Mouse (Mus musculus): ENCODE measurements around the gene Tex2.
A peak's percentile ranks its signal among the peaks of the same experiment; 100 is the strongest.
"Not testable (repeated sequence)": the region's sequence is repeated elsewhere in the genome, so short reads cannot be mapped to it uniquely, and the experiment has no call there.

Tex2 gene

DNA sequence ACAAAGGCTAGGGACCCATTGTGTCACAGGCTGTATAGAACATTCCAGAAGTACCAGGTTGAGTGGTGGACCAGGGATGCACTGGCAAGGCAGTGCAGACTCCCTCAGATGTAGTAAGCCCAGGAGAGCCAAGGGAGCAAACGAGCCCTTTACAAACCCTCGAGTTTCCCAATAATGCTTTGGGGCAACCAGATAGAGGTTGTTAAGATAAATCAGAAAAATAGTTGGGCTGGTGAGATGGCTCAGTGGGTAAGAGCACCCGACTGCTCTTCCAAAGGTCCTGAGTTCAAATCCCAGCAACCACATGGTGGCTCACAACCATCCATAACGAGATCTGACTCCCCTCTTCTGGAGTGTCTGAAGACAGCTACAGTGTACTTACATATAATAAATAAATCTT, 5.5 kb upstream of the Tex2 start:
- not testable (repeated sequence) for DNase-seq (ENCODE audit: low read depth, low spot score)

DNA sequence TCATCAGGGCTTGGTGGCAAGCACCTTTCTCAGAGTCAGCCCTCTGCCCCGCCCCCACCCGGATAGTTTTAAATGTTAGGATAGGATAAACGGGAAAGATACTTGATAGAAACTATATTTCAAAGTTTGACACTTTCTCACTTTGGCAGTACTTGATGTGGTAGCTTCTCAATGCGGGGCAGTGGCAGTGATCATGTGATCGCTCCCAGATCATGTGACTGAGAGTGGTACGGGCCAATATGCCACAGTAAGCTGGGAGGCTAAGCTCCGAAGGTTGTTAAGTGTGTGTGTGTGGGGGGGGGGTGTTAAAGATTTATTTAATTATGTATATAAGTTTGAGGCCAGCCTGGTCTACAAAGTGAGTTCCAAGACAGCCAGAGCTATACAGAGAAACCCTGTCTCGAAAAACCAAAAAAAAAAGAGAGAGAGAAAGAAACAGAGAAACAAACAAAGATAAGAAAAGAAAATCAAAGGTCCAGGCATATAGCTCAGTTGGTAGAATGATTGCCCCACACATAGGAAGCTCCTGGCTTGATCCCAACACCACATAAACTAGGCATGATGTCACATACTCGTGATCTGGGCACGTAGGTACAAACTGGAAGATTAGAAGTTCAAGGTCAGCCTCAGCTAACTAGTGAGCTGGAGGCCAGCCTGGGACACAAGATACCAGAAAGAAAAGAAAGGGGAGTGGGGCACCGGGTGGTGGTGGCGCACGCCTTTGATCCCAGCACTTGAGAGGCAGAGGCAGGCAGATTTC, 4.8 kb upstream of the Tex2 start:
- no peak for DNase-seq (ENCODE audit: low read depth, low spot score)

DNA sequence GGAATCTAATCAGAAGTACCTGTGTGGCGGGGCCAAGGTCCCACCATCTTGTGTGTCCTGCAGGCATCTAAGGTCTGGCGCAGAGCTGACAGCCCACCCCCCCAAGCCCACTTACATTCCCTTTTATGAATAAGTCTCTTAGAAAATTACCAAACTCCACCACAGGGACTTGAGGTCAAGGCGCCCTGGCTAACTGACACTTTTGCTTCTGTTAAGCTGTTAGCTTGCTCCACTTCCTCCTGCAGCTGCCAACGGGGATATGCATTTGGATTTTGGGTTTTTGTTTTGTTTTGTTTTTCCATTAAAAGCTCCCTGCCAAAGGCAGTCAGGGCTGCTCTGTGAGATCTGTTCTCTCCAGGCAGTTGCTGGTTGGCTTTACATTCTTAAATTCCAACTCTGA, 2.3 kb upstream of the Tex2 start:
- no peak for DNase-seq (ENCODE audit: low read depth, low spot score)

DNA sequence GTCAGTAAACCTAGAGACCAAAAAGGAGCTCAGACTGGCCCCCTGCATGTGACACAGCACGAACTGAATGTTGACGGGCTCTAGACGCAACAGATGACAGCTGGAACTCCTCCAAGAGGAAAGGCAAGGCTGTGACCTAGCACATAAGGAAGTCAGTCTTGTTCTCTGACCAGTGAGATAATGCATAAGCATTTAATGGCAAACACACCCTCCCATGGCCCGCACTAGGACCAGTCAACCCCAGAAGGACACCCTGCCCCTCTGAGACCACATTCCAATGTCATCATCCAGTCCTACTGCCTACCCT, 1.1 kb upstream of the Tex2 start:
- DNase-seq (ENCODE audit: low read depth, low spot score), result no peak

GRCm38 (mm10) chr11:106613638-106614338, 565 bp upstream of the Tex2 start:
- peak; percentile 75 for DNase-seq (ENCODE audit: low read depth, low spot score)

DNA sequence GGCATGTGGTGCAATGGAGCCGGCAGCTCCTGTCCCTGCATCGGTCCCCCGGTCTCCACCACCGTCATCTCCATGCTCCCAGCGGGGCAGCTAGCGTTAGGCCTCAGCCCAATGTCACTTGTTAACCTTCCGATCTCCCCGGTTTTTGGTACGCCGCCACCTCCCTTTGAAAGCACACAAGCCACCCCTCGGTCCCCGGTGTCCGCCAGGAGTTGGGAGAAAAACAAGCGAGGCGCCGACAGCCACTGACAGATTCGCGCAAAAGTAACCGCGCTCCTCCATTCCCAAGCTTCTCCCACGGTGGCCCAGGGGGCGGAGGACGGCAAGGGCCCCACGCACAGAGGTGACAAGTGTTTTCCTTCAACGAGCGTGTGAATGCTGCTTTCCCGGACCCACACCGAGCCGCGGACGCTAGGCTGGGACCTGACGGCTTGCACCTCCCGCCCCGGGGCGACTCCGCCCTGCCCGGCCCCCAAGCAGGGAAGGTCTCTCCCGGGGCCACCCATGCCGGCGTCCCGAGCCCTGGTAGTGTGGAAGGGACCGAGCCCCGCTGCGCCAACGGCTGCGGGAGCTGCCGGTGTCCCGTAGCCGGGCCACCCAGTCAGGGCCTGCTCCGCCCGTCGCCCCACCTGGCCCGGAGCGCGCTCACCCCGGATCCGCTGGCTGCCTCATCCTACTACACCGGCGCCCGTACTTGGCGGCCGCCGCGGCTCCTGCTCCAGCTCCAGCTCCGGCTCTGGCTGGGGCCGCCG, 838 bp downstream of the Tex2 start:
- peak; percentile 60 for DNase-seq (ENCODE audit: low read depth, low spot score)

- peak; percentile 70 for DNase-seq (ENCODE audit: low read depth, low spot score)
Observed at GRCm38 (mm10) chr11:106609731-106610130, 3.5 kb downstream of the Tex2 start.

DNA sequence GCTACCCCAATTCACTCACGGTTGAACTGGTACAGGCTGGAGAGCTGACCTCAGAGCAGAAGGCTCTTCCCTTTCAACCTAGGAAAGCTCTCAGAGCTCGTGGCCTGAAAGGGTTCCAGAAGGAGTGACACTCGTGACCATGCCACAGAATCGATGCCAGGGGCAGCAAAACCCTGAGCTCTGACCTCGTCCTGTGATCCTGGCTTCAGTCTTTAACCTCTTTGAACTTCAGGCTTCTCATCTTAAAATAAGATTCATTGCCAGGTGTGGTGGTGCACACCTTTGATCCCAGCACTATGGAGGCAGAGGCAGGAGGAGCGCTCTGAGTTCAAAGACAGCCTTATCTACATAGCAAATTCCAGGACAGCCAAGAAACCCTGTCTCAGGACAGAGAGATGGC, 5.9 kb downstream of the Tex2 start:
- no peak for DNase-seq (ENCODE audit: low read depth, low spot score)

GRCm38 (mm10) chr11:106606042-106606441, 7.2 kb downstream of the Tex2 start:
- no peak for DNase-seq (ENCODE audit: low read depth, low spot score)

GRCm38 (mm10) chr11:106603230-106603629, 10.0 kb downstream of the Tex2 start:
- DNase-seq (ENCODE audit: low read depth, low spot score), result no peak

DNA sequence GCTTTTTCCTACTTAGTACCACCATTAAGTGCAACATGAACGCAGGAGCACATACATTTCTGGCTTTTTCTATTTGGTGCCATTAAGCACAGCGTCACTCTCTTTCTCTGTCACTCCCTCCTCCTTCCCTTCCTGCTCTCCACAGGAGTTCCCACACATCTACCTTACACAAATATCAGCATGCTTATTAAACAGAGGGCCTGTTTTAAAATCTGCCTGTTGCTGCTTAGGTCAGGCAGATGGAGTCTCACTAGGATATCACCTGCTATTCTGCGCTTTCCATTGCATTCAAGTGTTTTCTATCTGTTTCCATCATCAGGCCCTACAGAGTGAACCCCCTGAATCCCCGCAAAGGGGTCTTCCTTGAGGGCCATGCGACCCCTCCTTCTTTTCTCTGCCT, 13.1 kb downstream of the Tex2 start:
- DNase-seq (ENCODE audit: low read depth, low spot score), result no peak

DNA sequence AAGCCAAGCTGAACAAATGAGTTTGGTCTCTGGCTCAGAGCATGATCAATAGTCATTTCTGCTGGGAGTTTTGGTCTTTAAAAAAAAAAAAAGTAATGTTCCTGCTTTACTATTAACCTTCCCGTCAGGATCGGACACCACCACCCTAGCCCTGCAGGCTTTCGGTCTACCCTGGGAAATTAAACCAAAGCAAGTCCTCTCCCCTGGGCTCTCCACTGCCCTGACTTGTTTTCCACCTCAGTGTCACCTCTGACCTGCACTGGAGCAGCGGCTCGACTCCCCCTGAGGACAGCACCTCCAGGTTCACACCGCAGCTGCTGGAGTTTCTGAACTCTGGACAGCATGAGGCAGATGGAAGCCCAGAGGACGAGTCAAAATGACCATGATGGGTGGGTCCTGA, 13.9 kb downstream of the Tex2 start:
- no peak for DNase-seq (ENCODE audit: low read depth, low spot score)

DNA sequence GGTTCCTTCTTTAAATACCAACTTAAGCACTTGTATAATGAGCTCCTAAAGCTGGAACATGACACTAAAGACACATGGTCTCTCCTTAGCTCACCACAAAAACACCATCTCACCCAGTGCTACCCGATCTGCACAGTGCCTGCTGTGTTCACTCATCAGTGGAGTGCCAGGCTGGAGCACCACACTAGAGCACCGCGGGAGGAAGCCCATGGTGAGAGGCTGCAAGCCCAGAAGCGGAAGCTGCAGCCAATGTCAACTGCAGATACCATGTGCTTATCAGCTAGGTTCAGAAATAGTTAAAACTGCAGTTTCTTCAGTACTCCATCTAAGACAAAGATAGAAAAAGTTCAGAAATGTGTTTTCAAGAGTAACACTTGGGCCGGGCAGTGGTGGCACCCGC, 14.9 kb downstream of the Tex2 start:
- no peak for DNase-seq (ENCODE audit: low read depth, low spot score)

- no peak for DNase-seq (ENCODE audit: low read depth, low spot score)
Observed at GRCm38 (mm10) chr11:106597737-106598330, 15.4 kb downstream of the Tex2 start.

DNA sequence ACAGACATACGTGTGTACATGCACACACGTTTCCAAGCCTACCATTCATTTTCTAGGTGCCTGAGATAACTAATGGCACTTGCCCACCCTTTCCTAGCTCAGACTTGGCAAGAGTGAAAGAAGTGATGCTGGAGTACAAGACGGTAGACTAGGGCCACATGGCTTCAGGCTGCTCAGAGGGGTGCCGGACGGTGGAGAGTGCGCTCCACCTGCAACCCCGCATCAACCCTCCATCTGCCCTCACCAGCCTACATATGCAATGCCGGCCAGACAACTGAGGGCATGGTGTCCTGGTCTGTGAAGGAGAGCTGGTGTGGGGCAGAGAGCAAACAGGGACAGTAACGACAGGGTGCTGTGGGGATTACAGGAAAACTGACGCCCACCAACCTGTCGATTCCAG, 22.0 kb downstream of the Tex2 start:
- no peak for DNase-seq (ENCODE audit: low read depth, low spot score)

DNA sequence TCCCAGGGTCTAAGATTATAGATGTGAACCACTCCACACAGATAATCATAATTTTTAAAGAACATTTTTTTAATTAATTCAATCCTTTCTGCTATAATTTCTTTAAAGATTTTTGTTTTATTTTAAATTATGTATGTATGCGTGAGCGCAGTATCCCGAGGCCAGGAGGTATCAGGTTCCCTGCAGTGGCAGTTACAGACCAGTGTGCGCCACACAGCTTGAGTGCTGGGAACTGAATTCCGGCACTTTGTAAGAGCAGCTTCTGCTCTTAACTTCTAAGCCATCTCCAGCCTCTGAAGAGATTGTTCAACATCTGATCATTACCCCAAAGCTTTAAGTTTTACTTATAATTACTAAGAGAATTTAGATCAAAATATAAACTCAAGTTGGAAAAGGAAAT, 23.1 kb downstream of the Tex2 start:
- peak; percentile 57 for DNase-seq (ENCODE audit: low read depth, low spot score)

DNA sequence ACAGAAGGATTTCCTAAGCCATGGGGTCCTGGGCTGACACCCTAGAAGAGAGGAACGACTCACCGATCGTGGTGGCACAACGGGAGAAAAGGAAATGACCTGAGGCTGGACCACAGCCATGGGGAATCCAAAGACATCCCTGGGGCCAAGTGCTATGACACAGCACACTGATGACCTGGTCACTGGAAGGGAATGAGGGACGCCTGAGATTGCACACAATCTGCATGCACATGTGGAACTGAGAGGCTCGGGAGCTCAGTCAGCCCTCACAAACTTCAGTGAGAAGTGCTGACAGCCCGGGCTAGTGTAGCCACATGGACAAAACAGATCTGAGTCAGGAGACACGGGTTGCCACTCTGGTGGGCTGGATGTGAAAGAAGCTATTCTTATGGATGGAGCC, 24.4 kb downstream of the Tex2 start:
- no peak for DNase-seq (ENCODE audit: low read depth, low spot score)

DNA sequence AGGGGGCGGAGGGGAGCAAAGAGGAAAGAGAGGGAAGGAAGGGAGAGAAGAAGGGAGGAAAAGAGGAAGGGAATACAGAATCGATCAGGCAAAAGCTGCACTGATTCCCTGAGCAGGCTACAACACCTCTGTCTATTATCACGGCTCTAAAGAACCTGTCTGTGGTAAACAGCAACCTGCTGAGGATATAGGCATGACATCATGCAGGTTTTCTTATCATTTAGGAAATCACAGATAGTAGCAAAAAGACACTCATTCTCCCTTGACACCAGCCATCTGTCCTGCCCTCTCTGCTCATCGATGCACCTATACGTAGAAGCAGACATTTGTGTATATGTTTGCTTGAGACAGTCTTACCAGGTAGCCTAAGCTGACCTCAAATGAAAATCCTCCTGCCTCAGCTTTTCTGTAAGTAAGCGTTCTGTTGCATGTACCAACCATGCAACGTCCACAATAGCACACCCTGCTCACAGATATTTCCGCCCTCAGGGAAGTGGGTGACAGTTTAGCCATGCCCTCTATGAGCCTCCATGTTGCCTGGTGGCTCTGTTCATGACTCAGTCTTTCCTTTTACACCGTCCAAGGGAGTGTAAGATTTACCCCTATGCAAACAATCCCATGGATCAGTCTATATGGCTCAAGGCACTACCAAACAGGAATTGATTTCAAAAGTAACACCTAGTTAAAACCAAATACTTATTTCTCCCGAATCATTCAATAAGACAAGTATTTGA, 25.3 kb downstream of the Tex2 start:
- no peak for DNase-seq (ENCODE audit: low read depth, low spot score)

- DNase-seq (ENCODE audit: low read depth, low spot score), result no peak
Observed at GRCm38 (mm10) chr11:106583801-106584200, 29.4 kb downstream of the Tex2 start.

GRCm38 (mm10) chr11:106581357-106581756, 31.9 kb downstream of the Tex2 start:
- no peak for DNase-seq (ENCODE audit: low read depth, low spot score)

GRCm38 (mm10) chr11:106580468-106580867, 32.8 kb downstream of the Tex2 start:
- DNase-seq (ENCODE audit: low read depth, low spot score), result no peak

DNA sequence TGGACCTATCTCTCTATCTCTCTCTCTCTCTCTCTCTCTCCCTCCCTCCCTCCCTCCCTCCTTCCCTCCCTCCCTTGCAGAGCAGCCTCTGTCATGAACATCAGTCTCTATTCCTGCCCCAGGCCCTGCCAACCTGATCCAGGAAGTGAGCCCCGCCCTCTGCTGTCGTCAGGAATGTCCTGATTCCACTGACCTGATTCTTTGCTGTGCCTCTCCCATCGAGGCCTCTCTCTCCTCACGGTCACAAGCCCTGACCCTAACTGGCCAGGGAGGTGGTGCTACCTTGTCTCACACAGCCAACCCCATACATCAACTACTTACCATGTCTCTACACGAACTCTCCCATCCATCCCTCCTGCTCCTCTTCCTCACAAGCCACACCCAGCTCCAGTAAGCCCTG, 33.3 kb downstream of the Tex2 start:
- DNase-seq (ENCODE audit: low read depth, low spot score), result no peak

All from R1 (cell line).